Mouse (Mus musculus): Measurements from ENCODE around the gene Vstm2b.

Gene Vstm2b

GRCm38 (mm10) chr7:40898096-40898710 is at the start of gene Vstm2b:
TSS of gene Vstm2b (plus strand) at chr7:40898328.
- DNase-seq (ENCODE audit: low read depth in 1 of 2, low spot score in 2 of 2) = no peak

DNA sequence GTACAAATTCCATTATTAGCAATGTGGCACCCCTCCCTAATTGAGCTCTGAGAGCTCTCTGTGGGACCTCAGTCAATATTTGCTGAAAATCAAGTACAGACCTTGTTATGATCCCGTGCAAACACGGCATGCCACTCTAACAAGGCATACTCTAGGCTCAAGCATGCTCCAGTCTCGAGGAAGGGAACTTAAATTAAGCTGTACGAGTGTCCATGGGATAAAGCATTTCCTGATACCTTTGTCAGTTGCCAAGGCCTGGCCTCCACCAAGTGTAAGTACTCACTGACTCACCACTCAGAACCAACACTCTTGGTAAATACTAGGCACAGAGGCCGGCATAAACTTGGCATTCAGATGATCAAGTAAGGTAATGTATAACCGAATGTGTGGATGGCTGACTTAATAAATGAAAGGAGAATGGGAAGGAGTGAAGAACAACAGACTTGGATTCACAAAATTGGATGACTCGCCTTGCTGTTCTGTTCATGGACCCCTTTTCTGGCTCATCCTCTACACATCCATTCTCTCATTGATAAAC is 42.0 kb upstream of the Vstm2b start:
- DNase-seq (ENCODE audit: low read depth in 1 of 2, low spot score in 2 of 2) = no peak

GRCm38 (mm10) chr7:40873380-40873990 is 24.6 kb upstream of the Vstm2b start:
- DNase-seq (ENCODE audit: low read depth in 1 of 2, low spot score in 2 of 2) = no peak

- DNase-seq (ENCODE audit: low read depth in 1 of 2, low spot score in 2 of 2) = no peak
These were observed 13.2 kb upstream of the Vstm2b start for GRCm38 (mm10) chr7:40884855-40885489.

- DNase-seq (ENCODE audit: low read depth in 1 of 2, low spot score in 2 of 2) = no peak
These were observed 9.8 kb upstream of the Vstm2b start for GRCm38 (mm10) chr7:40888358-40888757.

GRCm38 (mm10) chr7:40896964-40897363 is 1.2 kb upstream of the Vstm2b start:
- DNase-seq (ENCODE audit: low read depth in 1 of 2, low spot score in 2 of 2) = no peak

DNA sequence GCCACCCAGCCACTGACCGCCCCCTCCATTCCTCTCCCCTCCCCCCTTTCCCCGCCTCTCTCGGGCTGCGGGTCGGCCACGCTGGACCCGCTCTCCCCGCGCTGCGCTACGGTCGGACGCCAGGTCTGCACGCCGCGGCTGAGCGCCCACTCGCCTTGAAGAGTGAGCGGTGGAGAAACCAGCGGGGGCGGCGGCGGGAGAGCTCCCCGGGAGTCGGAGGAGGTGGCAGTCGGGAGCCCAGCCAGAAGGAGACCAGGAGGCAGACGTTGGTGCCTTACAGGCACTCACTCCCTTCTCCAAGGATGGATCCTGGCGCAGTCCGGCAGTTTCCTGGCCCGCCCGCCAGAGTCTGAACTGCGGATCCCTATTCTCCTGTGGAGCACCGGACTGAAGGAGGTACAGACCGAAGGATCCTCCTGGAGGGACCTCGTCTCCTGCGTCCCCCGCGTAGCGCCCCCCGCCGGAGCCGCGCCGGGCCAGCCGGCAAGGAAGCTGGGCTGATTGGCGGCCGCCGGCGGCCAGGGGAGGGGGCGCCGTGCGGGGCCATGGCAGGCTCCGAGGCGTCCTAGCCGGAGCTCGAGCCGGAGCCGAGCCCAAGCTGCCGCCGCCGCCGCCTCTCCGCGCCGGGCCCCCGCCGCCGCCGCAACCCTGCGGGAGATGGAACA is 715 bp downstream of the Vstm2b start:
- no peak for DNase-seq (ENCODE audit: low read depth in 1 of 2, low spot score in 2 of 2)

DNA sequence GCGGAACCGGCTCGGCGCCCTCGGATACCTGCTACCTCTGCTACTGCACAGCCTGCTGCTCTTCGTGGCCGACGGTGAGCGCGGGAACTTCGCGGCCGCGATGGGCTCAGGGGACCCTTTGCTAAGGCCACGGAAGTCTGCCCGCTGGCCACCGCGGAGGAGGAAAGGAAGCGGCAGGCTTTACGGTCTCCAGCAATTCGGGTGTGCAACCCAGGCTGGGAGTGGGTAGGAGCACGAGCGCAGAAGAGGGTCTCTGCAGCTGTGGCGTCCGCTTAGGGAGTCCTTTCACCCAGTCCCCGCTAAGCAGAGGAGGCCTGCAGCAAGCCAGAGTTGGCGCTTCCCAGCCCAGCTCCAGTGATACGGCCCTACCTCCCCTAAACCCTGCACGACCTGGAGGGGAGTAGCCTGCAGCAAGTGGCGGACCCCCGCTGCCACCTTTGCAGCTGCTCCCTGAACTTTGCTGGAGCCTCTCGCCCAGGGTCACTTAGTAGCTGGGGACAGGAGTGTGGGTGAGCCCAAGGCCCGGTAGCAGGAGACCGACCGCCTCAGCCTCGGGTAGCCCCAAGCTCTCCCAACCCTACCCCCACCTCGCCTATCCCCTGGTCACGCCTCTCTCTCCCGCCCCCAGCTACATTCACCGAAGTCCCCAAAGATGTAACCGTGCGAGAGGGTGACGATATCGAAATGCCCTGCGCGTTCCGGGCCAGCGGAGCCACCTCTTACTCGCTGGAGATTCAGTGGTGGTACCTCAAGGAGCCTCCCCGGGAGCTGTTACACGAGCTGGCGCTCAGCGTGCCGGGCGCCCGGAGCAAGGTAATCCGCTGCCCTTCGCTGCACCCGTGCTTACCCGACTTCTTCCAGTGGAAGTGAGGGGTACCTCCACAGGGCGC is 1.5 kb downstream of the Vstm2b start:
- DNase-seq (ENCODE audit: low read depth in 1 of 2, low spot score in 2 of 2) = no peak

DNA sequence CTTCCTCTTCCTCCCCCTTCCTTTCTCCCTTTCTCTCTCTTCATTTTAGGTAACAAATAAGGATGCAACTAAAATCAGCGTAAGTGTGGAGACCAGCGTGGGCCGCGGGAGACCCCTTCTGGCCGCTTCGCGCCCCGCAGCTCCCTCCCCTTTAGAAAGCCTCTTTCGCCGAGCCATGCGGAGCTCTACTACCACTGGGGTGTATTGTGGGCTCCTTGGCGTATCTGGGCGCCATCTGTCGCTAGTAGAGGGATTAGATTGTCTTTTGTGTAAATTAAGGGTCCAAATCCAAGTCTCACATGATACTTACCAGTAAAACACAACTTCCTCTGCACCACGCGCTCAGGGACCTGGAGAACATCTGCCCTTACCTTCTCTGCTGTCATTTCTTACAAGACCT is 3.1 kb downstream of the Vstm2b start:
- DNase-seq (ENCODE audit: low read depth in 1 of 2, low spot score in 2 of 2) = no peak

- no peak for DNase-seq (ENCODE audit: low read depth in 1 of 2, low spot score in 2 of 2)
These were observed 4.4 kb downstream of the Vstm2b start for GRCm38 (mm10) chr7:40902506-40902905.

DNA sequence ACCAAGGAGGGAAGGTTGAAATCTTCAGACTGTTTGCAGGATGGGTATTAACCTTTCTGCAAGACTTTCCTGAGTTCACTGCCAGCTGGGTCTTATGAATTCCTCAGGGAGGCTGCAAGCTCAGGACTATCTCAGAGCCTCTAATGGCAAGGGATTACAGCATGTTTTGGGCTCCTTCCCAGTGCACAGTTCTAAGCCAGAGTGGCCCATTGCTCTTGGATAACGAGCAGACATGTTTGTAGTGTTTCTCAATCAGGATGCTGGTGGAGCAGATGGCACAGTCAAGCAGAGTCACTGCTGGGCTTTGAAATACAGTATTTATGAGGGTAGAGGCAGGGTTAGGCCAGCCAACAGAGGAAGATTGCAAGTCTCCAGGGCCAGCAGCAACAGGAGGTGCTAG is 8.4 kb downstream of the Vstm2b start:
- no peak for DNase-seq (ENCODE audit: low read depth in 1 of 2, low spot score in 2 of 2)

DNA sequence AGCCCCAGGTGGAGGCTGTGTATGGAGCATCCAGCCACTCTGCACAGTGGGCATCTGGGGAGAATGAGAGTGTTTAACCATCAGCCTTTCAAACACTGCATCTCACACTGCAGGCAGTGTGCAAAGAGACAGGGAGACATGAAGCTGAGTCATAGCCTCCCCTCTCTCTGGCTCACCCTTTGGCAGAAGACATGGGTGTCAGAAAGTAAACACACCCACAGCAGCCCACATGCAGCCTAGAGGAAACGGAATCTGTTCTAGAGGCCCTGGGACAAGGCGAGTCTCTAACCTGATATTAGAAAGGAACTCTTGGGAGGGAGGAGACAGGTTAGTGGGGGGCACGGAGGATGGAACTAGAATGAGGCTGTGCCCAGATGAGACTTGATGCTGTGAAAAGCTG is 18.6 kb downstream of the Vstm2b start:
- DNase-seq (ENCODE audit: low read depth in 1 of 2, low spot score in 2 of 2) = no peak

- no peak for DNase-seq (ENCODE audit: low read depth in 1 of 2, low spot score in 2 of 2)
These were observed 22.0 kb downstream of the Vstm2b start for GRCm38 (mm10) chr7:40920118-40920517.

DNA sequence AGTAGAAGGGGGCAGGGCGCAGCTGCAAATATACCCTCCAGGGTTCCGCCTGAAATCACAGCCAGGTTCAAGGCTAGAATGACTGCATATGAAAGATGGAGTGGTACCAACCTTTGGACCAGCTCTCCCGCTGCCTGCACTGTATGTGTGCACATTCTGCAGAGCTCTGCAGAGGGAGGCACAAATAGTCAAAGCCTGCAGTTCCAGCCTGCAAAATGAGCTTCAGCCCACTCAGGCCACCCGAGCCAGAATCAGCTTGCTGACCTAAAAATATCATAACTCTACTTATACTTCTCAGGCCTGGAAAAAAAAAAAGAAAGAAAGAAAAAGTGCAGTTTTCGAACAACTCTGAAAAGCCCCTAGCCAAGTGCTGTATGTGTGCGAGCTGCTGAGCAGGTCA is 23.2 kb downstream of the Vstm2b start:
- no peak for DNase-seq (ENCODE audit: low read depth in 1 of 2, low spot score in 2 of 2)

- no peak for DNase-seq (ENCODE audit: low read depth in 1 of 2, low spot score in 2 of 2)
These were observed 24.7 kb downstream of the Vstm2b start for GRCm38 (mm10) chr7:40922871-40923270.

GRCm38 (mm10) chr7:40928391-40928790 is 30.3 kb downstream of the Vstm2b start:
- DNase-seq (ENCODE audit: low read depth in 1 of 2, low spot score in 2 of 2) = no peak

GRCm38 (mm10) chr7:40936617-40937212 is 38.6 kb downstream of the Vstm2b start:
- DNase-seq (ENCODE audit: low read depth in 1 of 2, low spot score in 2 of 2) = no peak

- no peak for DNase-seq (ENCODE audit: low read depth in 1 of 2, low spot score in 2 of 2)
These were observed 41.2 kb downstream of the Vstm2b start for GRCm38 (mm10) chr7:40939371-40939770.

DNA sequence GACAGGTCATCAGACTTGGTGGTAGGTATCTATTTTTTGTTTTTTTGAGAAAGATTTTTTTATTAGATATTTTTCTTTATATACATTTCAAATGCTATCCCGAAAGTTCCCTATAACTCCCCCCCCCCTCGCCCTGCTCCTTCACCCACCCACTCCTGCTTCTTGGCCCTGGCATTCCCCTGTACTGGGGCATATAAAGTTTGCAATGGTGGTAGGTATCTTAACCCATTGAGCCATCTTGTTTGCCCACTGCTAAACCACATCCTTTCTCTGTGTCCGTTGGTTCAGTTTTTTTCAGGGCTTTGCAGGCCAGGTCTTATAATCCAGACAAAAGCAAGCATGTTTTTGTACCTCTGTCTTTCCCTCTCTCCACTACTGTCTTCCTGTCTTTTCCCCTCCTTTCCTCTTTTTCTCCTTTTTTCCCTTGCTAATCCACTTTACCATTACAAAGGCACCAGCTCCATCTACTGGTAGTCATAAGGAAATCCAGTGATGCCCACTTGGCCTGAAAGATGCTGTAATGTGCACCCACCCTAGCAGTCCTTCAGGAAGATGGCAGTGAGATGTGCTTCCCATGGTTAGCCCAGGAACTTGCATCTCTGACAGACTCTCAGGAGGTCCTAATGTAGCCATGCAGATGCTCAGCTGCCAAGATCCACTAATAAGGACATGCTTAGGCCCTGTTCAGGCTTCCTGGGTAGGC is 44.3 kb downstream of the Vstm2b start:
- DNase-seq (ENCODE audit: low read depth in 1 of 2, low spot score in 2 of 2) = no peak

Data from monocyte, adult 2 months (primary cell).